Mouse (Mus musculus) limb, embryonic 14.5 days (tissue): ENCODE measurements at regions not wholly inside any gene's neighbourhood (a gene's known extent, or its start where the extent isn't known, plus 50 kb on each side); places are given as distances from the start of the nearest gene placed in this dataset.
A peak's percentile ranks its signal among the peaks of the same experiment; 100 is the strongest.
"Not testable (repeated sequence)": the region's sequence is repeated elsewhere in the genome, so short reads cannot be mapped to it uniquely, and the experiment has no call there.

Source experiments
- ATAC-seq: fragments of 200-750 bp; cut with Nextera tagmentation; 2 replicates; pipeline ENCODE4 v1.8.0; 2017; ENCODE audit warnings: low read depth, moderate number of reproducible peaks, moderate TSS enrichment; ENCODE audit not compliant: low FRiP score
- DNase-seq: peaks from one replicate; pipeline ENCODE4 v3.0.0-alpha.2; 2015; ENCODE audit warnings: low spot score
- H3K27ac ChIP-seq: fragments of 300-500 bp; sonication (generic); replicated peaks from 2 replicates; pipeline ENCODE4 v1.5.1; 2014; ENCODE audit warnings: low read depth, mild to moderate bottlenecking, low read length, moderate library complexity, mixed read lengths
- H3K27me3 ChIP-seq: fragments of 300-500 bp; sonication (generic); 2 replicates; pipeline ENCODE4 v1.6.1; 2014; ENCODE audit warnings: low read length, mixed read lengths; ENCODE audit not compliant: control insufficient read depth, insufficient read depth
- H3K36me3 ChIP-seq: fragments of 300-500 bp; sonication (generic); 2 replicates; pipeline ENCODE4 v1.6.1; 2014; ENCODE audit warnings: mild to moderate bottlenecking, low read length, moderate library complexity, mixed read lengths; ENCODE audit not compliant: control insufficient read depth, insufficient read depth
- H3K4me1 ChIP-seq: fragments of 300-500 bp; sonication (generic); 2 replicates; pipeline ENCODE4 v1.6.1; 2014; ENCODE audit warnings: antibody characterized with exemption, low read length, mixed read lengths; ENCODE audit not compliant: control insufficient read depth, insufficient read depth
- H3K4me2 ChIP-seq: fragments of 300-500 bp; sonication (generic); replicated peaks from 2 replicates; pipeline ENCODE4 v1.6.1; 2014; ENCODE audit warnings: low read depth, mild to moderate bottlenecking, low read length, moderate library complexity; ENCODE audit not compliant: severe bottlenecking
- H3K4me3 ChIP-seq: fragments of 300-500 bp; sonication (generic); replicated peaks from 2 replicates; pipeline ENCODE4 v1.5.1; 2014; ENCODE audit warnings: low read length
- H3K9ac ChIP-seq: fragments of 300-500 bp; sonication (generic); 2 replicates; pipeline ENCODE4 v1.6.1; 2014; ENCODE audit warnings: mild to moderate bottlenecking, low read depth, low read length, moderate library complexity; ENCODE audit not compliant: severe bottlenecking
- H3K9me3 ChIP-seq: fragments of 300-500 bp; sonication (generic); 2 replicates; pipeline ENCODE4 v1.6.1; 2016; ENCODE audit warnings: low read length; ENCODE audit not compliant: control insufficient read depth
- POLR2A ChIP-seq: fragments of 200-500 bp; IDR thresholded peaks from 2 replicates; pipeline ENCODE4 v1.8.0; 2012; ENCODE audit warnings: inconsistent platforms, mild to moderate bottlenecking, moderate library complexity, borderline replicate concordance; ENCODE audit not compliant: insufficient read depth, insufficient read length; ENCODE audit errors: extremely low read depth
- WGBS: fragments of 180-500 bp; shearing (Covaris S2); extraction: QIAGEN DNeasy Blood & Tissue Kit; methylation state at CpG from one replicate; pipeline ENCODE4 v1.1.7; 2014; 5-methylcytosine and 5-hydroxymethylcytosine counted together

DNA sequence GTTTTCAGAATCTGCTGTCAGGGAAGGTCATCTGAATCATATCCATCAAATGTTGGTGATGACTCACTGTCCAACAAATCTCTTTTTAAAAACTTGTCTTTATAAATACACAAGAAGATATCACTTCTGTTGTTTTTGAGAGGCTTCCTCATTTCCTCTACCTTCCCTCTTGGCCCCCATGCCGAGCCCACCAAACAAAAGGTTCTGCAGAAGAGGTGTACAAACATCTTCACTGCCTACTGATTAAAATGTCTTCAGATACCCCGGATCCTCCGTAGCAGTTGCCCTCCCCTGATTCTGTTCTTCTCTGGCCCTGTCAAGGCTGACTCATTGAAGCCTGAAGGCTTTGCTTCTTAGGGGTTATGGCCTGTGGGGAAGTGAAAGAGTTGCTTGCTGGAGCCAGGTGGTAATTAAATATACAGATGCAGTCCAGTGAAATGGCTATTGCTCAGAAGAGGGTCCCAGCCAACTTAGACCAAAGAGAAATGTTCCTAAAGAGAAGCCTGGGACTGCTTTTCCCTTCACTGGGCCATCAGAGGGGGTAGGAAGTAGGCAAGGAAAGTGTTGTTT lies 162.1 kb upstream of the Mettl15 start:
- H3K27me3 ChIP-seq: no peaks in the 10 kb centered on the region
- no peaks in the 10 kb centered on the region for H3K4me1 ChIP-seq
- no peak overlapping the region for H3K4me2 ChIP-seq
- WGBS: 88% methylated on average over 3 of the region's 3 CpGs
- no peak overlapping the region for H3K27ac ChIP-seq
- H3K4me3 ChIP-seq: no peak overlapping the region
- H3K36me3 ChIP-seq: no peaks in the 10 kb centered on the region
- ATAC-seq: no peak
- H3K9ac ChIP-seq: no peak overlapping the region
- TF ChIP-seq POLR2A: no peak
- H3K9me3 ChIP-seq: no peaks in the 10 kb centered on the region
- no peak for DNase-seq

DNA sequence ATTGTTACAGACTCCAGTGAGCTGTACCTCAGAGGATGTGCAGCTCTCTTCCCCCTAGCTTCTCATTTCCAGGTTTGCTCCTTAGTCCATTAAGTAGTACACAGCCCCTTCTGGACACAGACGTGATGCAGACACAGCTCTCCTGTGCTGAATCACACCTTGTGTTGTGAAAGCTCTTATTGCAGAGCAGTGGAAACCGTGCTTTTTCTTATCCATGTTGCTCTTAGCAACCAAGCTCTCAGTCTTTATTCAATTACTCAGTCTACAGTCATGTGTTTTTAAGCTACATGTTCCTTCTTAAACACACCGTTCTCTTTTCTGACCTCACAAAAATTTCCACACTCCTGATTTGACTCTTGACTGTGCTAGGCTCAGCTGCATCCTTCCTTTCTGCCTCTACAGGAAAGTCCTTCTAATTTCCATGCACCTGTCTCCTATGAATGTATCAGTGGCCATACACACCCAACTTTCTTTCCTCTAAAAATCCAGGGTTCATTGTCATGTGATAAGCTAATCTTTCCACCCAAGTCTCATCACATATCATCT lies 163.0 kb upstream of the Mettl15 start:
- H3K4me2 ChIP-seq: no peak overlapping the region
- H3K4me1 ChIP-seq: no peaks in the 10 kb centered on the region
- H3K27ac ChIP-seq: no peak overlapping the region
- no peak overlapping the region for H3K9ac ChIP-seq
- no peaks in the 10 kb centered on the region for H3K9me3 ChIP-seq
- no peak for TF ChIP-seq POLR2A
- no peaks in the 10 kb centered on the region for H3K36me3 ChIP-seq
- no peak overlapping the region for H3K4me3 ChIP-seq
- ATAC-seq (no peak), DNase-seq (no peak)
- WGBS: 62% methylated on average over 3 of the region's 3 CpGs
- no peaks in the 10 kb centered on the region for H3K27me3 ChIP-seq

DNA sequence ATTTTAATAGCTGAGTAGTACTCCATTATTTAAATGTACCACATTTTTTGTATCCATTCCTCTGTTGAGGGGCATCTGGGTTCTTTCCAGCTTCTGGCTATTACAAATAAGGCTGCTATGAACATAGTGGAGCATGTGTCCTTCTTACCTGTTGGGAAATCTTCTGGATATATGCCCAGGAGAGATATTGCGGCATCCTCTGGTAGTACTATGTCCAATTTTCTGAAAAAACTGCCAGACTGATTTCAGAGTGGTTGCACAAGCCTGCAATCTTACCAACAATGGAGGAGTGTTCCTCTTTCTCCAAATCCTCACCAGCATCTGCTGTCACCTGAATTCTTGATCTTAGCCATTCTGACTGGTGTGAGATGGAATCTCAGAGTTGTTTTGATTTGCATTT lies 181.7 kb upstream of the Mettl15 start:
- not testable (repeated sequence) for H3K27ac ChIP-seq
- WGBS: 86% methylated on average over 1 of the region's 1 CpGs

DNA sequence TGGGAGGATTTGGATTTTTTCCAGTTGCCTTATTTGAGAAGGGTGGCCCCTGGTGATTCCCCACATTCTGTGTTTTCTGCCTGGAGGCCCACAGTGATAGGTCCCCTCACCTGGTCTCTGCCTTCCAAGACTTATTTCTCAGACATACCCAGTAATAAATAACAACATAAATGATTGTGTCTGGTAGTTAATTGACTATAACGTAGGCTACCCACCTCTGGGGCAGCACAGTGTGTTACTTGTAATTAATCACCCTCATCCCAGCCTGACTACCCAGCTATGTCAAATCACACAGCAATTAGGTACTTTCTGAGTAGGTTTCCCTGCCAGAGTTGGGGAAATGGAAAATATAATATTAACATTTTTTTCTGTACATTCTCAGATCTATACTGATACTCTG lies 190.2 kb upstream of the Bdnf start:
- no peaks in the 10 kb centered on the region for H3K36me3 ChIP-seq
- H3K9ac ChIP-seq: no peak overlapping the region
- no peak for DNase-seq
- no peaks in the 10 kb centered on the region for H3K9me3 ChIP-seq
- H3K4me2 ChIP-seq: no peak overlapping the region
- H3K27me3 ChIP-seq: no peaks in the 10 kb centered on the region
- ATAC-seq: no peak
- 38% methylated on average over 1 of the region's 1 CpGs for WGBS
- H3K4me3 ChIP-seq: no peak overlapping the region
- H3K27ac ChIP-seq: no peak overlapping the region
- H3K4me1 ChIP-seq: no peaks in the 10 kb centered on the region
- TF ChIP-seq POLR2A: no peak

More for the DNA sequence above, 181.7 kb upstream of the Mettl15 start:
- not testable (repeated sequence) for H3K27me3 ChIP-seq, H3K9me3 ChIP-seq, H3K4me1 ChIP-seq, H3K9ac ChIP-seq, H3K4me2 ChIP-seq, H3K4me3 ChIP-seq, ATAC-seq, H3K36me3 ChIP-seq, DNase-seq

DNA sequence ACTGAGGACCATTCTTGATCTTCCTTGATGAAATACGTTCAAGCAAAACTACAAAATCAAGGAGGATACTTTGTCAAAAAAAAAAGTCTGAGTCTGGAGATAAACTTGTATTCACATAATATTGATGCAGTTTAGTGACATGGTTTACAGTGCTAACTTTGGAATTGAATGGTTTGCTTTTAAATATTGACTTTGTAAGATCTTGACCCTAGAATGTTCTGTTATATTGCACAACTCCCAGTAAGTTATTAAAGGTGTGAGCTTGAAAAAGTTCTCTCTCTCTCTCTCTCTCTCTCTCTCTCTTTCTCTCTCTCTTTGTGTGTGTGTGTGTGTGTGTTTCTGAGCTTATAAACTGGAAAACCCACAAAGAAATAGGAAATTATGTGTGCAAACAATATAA lies 186.9 kb upstream of the Bdnf start:
- ATAC-seq (no peak), DNase-seq (no peak)
- Histone ChIP-seq H3K36me3 (no peaks in the 10 kb centered on the region), H3K9me3 (no peaks in the 10 kb centered on the region), H3K4me1 (no peaks in the 10 kb centered on the region), H3K27ac (no peak overlapping the region), H3K9ac (no peak overlapping the region), H3K4me3 (no peak overlapping the region), H3K4me2 (no peak overlapping the region), H3K27me3 (no peaks in the 10 kb centered on the region)
- no peak for TF ChIP-seq POLR2A
- 85% methylated on average over 1 of the region's 1 CpGs for WGBS

DNA sequence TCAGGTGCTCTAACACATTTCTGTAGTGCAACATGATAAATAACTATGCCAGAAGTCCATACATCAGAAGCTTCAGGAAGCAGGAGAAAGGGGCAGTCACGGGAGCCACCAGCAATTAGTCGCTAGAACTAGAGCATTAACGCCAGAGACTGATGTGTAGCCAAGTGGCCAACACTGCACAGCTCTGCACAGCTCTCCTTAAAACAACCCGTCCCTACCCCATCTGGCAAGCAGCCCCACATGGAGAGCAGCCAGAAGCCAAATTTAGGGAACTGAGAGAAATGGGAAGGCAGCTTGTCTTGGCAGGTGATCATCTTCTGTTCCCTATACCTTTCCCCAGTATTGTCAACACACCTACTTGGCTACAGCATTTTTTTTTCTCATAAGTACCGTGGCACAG lies 172.3 kb upstream of the Bdnf start:
- Histone ChIP-seq H3K4me3 (no peak overlapping the region), H3K9ac (no peak overlapping the region), H3K36me3 (no peaks in the 10 kb centered on the region), H3K4me2 (no peak overlapping the region), H3K4me1 (no peaks in the 10 kb centered on the region), H3K9me3 (no peaks in the 10 kb centered on the region), H3K27ac (no peak overlapping the region), H3K27me3 (no peaks in the 10 kb centered on the region)
- DNase-seq (peak; percentile 17), ATAC-seq (no peak)
- TF ChIP-seq POLR2A: no peak
- WGBS: 47% methylated on average over 5 of the region's 5 CpGs
